Mouse (Mus musculus) erythroblast, embryonic 14.5 days (primary cell): ENCODE results near the gene Chst12.

ENCODE experiments used
- GATA1 ChIP-seq: IDR thresholded peaks from 2 replicates; pipeline ENCODE4 v1.6.1; 2012; ENCODE audit warnings: low read length, inconsistent platforms, mixed read lengths
- TAL1 ChIP-seq: IDR thresholded peaks from 3 replicates; pipeline ENCODE4 v1.6.1; 2012; ENCODE audit warnings: low read length, inconsistent platforms, mixed read lengths

GRCm38 (mm10) chr5:140546332-140546731 is 41.0 kb downstream of the Chst12 start:
- TF ChIP-seq GATA1: no peak
- TF ChIP-seq TAL1: no peak
